Mouse (Mus musculus): ENCODE data around the gene Xlr5a. TPM values are rescaled to one million over a fixed set of nuclear protein-coding genes. Genes with fewer than 3 reads are reported as not detected.
"Not testable (repeated sequence)": the region's sequence is repeated elsewhere in the genome, so short reads cannot be mapped to it uniquely, and the experiment has no call there.

Xlr5a gene
- polyA plus RNA-seq (2012) = not detected in 2 replicates

DNA sequence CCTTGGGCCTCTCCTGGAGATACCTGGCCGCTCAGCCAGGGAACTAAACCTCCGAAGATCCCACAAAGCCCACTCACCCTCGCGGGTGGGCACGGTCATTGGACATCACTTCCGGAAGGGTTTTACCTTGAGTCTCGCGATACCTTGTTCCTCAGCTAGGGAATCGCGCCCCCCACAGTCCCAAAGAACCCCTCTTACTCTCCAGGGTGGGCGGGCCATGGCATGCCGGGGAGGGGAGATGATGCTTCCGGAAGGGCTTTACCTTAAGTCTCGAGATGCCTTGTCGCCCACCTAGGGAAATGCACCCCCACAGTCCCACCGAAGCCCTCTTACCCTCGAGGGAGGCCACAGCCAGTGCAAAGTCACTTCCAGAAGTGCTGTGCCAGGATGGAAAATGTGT lies at the start of gene Xlr5a, which contains the start of gene Xlr5c:
Gene Xlr5a (minus strand): TSS at position 101 of the 400 bp plus-strand sequence.
Gene Xlr5c (minus strand): TSS at position 101 of the 400 bp plus-strand sequence.
- TF ChIP-seq GATA1 (IDR thresholded peaks at IDR 0.05; ENCODE audit: low read length) = not testable (repeated sequence)

DNA sequence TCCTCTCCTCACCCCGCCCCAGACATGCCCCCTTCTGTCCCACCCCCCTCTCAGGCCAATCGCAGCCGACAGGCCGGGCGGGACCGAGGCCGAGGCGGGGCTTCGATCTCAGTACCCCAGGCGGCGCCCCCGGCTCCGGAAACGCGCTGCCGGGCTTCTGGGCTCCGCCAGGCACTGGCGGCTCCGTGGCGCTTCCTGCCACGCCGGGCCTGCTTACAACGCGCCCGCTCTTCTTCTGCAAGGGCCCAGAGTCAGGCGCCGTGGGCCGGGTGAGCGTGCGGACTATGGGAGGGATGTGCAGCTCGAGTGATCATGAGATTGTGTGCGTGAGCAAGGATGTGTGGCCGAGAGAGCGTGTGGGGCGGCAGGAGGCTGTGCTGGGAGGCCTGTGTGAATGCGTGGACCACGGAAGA lies 49.7 kb upstream of the Xlr5a start, which contains the start of gene Zfp275:
Gene Zfp275 (plus strand): TSS at position 139 of the 413 bp plus-strand sequence.
- no peak for TF ChIP-seq GATA1 (IDR thresholded peaks at IDR 0.05; ENCODE audit: low read length)

DNA sequence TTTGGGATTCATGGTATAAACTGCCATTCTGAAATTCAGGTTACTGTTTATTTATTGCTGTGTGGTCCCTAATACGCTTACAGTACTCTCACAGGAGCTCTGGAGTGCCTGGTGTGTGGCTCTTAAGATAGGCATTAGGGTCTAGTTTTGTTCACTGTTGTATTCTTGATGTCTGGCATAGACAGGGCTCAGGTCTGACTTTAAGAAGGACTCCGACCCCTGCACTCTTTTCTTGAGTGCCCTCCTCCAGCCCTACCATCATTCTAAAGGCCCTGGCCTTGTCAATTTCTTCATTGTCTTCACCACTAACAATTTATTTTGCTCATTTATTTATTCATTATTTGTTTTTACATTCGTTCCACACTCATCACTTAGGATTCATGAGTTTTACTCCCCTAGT lies 49.3 kb upstream of the Xlr5a start:
- no peak for TF ChIP-seq GATA1 (IDR thresholded peaks at IDR 0.05; ENCODE audit: low read length)

DNA sequence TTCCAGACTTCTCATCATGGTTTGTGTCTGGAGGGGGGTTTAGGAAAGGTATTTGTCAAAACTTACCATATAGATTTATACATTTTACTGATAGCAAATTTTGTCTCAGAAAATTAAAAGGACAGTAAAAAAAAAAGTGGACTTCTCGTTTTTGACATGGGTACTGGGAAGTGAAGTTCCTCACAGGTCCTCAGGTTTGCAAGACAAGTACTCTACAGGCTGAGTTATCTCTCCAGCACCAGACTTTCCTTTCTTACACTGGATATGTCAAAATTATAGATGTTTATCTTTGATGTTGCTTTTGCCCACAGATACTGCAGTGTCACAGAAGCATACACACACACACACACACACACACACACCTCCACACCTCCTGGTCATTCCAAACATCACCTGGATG lies 48.7 kb upstream of the Xlr5a start:
- TF ChIP-seq GATA1 (IDR thresholded peaks at IDR 0.05; ENCODE audit: low read length) = no peak

DNA sequence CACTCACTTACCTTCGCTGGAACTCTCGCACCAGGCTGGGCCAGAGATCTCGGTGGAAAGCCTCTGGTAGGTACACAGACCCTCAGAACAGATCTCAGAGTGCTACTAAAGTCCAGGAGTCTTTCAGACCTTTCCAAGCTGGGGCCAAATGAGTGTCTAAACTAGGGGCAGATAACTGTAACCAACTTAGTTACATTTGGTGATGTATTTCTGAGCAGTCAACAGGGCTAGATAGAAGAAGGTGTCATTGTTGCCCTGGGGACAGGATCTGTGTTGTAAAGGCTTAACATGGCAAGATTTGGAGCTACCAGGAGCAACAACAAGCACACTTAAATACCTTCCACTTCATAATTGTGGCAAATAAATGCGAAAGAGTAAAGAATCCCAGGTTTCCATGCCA lies 44.0 kb upstream of the Xlr5a start, which contains the start of gene Gm45015:
Gene Gm45015 (minus strand): TSS at position 101 of the 400 bp plus-strand sequence.
- no peak for TF ChIP-seq GATA1 (IDR thresholded peaks at IDR 0.05; ENCODE audit: low read length)

- TF ChIP-seq GATA1 (IDR thresholded peaks at IDR 0.05; ENCODE audit: low read length) = no peak
These were observed 40.8 kb upstream of the Xlr5a start for GRCm38 (mm10) chrX:73333548-73333947.

GRCm38 (mm10) chrX:73327215-73327614 lies 34.4 kb upstream of the Xlr5a start:
- TF ChIP-seq GATA1 (IDR thresholded peaks at IDR 0.05; ENCODE audit: low read length) = no peak

- no peak for TF ChIP-seq GATA1 (IDR thresholded peaks at IDR 0.05; ENCODE audit: low read length)
These were observed 28.3 kb upstream of the Xlr5a start for GRCm38 (mm10) chrX:73321029-73321428.

DNA sequence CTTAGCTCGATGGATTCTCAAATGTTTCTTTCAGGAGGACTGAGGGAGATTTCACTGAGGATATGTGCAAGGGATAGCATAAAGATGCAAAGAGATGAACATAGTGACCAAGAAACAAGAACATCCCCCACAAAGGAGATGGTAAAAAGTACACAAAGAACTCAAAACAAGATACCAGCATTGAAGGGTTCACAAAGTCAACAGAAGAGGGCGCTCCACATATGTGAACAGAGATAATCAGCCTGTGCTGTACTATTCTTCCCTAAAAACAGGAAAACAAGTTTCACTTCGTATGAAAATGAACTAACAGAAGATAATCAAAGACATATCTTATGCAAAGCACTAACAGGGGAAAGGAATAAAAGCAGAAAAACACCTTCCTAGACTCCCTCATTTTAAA lies 19.7 kb upstream of the Xlr5a start:
- TF ChIP-seq GATA1 (IDR thresholded peaks at IDR 0.05; ENCODE audit: low read length) = no peak

GRCm38 (mm10) chrX:73265270-73265669 lies 27.5 kb downstream of the Xlr5a start, which contains the start of gene Xlr3c:
TSS of gene Xlr3c (minus strand) at chrX:73265390.
- TF ChIP-seq GATA1 (IDR thresholded peaks at IDR 0.05; ENCODE audit: low read length) = not testable (repeated sequence)

GRCm38 (mm10) chrX:73242821-73243325 lies 49.9 kb downstream of the Xlr5a start, which contains the start of gene Xlr4c:
TSS of gene Xlr4c (minus strand) at chrX:73243130.
- not testable (repeated sequence) for TF ChIP-seq GATA1 (IDR thresholded peaks at IDR 0.05; ENCODE audit: low read length)

DNA sequence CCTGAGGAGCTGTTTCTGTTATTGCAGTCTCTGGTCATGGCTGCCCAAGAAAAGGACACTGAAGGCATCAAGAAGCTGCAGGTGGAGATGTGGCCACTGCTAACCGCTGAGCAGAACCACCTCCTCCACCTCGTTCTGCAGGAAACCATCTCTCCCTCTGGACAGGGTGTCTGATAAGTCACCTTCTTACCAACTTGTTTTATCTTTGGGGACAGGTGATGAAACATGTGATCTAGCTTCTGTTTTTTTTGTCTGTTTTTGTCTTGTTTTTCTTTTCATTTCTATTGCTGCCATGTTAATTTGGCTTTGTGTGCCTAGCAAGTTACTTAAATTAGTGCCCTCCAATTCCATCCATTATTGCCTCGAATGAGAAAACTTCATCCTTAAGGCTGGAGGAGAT lies 63.5 kb downstream of the Xlr5a start:
- no peak for TF ChIP-seq GATA1 (IDR thresholded peaks at IDR 0.05; ENCODE audit: low read length)

DNA sequence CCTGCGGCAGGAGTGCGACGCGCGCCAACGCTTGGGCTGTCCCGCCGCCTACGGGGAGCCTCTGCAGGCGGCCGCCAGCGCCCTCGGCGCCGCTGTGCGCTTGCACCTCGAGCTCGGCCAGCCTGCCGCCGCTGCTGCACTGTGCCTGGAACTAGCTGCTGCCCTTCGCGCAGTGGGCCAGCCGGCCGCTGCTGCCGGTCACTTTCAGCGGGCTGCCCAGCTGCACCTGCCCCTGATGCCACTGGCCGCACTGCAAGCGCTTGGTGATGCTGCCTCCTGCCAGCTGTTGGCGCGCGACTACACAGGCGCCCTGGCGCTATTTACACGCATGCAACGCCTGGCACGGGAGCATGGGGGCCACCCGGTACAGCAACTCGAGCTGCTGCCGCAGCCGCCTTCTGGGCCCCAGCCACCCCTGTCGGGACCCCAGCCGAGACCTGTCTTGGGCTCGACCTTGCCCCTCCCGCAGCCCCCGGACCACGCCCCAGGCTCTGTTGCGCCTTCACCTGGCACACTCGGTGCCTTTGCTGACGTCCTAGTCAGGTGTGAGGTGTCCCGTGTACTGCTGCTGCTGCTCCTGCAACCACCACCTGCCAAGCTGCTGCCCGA lies 64.1 kb downstream of the Xlr5a start:
- no peak for TF ChIP-seq GATA1 (IDR thresholded peaks at IDR 0.05; ENCODE audit: low read length)

DNA sequence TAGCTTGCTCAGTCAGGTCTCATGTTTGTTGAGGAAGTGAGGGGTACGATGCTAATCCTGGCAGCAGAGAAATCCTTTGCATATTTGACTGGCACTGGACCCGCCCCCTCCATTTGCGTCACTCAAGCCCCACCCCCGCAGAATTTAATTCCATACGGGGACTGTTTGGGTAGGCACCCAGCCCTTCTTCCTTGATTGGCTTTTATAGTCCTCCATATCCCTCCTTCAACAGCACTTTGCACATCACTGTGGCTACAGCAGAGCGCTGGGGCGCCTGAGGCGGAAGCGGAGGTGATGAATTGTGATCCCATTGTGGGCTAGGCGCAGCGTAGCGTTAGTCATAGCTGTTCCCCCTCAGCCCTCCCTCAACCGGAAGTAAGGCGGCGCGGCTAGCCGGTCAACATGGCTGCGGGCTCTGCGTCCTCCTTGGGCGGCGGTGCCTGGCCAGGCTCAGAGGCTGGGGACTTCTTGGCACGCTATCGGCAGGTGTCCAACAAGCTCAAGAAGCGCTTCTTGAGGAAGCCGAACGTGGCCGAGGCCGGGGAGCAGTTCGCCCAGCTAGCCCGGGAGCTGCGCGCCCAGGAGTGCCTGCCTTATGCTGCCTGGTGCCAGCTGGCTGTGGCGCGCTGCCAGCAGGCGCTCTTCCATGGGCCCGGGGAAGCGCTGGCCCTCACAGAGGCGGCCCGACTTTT lies 64.7 kb downstream of the Xlr5a start, which contains the start of gene F8a:
Gene F8a (plus strand): TSS at position 378 of the 692 bp plus-strand sequence.
- TF ChIP-seq GATA1 (IDR thresholded peaks at IDR 0.05; ENCODE audit: low read length) = no peak

GRCm38 (mm10) chrX:73225365-73225764 lies 67.4 kb downstream of the Xlr5a start:
- TF ChIP-seq GATA1 (IDR thresholded peaks at IDR 0.05; ENCODE audit: low read length) = no peak

GRCm38 (mm10) chrX:73213819-73214564 lies 78.8 kb downstream of the Xlr5a start, which contains the start of gene Xlr4b:
TSS of gene Xlr4b (plus strand) at chrX:73214333.
- TF ChIP-seq GATA1 (IDR thresholded peaks at IDR 0.05; ENCODE audit: low read length) = not testable (repeated sequence)

All from G1E-ER4 (cell line).